Mouse (Mus musculus) midbrain, postnatal 0 days (tissue): ENCODE measurements around the gene Dcaf17. TPM values are rescaled to one million over a fixed set of nuclear protein-coding genes. Genes with fewer than 3 reads are reported as not detected.

ENCODE experiments used
- ATAC-seq: fragments of 200-750 bp; cut with Nextera tagmentation; 2 replicates; pipeline ENCODE4 v1.8.0; 2017; ENCODE audit warnings: moderate number of reproducible peaks, mild to moderate bottlenecking, moderate TSS enrichment, moderate library complexity; ENCODE audit not compliant: low FRiP score
- DNase-seq: peaks from one replicate; pipeline ENCODE4 v3.0.0-alpha.2; 2015; ENCODE audit warnings: low spot score
- H3K27ac ChIP-seq: fragments of 300-500 bp; sonication (generic); 2 replicates; pipeline ENCODE4 v1.5.1; 2014; ENCODE audit warnings: low read depth, mild to moderate bottlenecking, low read length, mixed read lengths
- H3K27me3 ChIP-seq: fragments of 300-500 bp; sonication (generic); 2 replicates; pipeline ENCODE4 v1.6.1; 2014; ENCODE audit warnings: low read length, control low read depth, mixed read lengths; ENCODE audit not compliant: insufficient read depth
- H3K36me3 ChIP-seq: fragments of 300-500 bp; sonication (generic); 2 replicates; pipeline ENCODE4 v1.6.1; 2014; ENCODE audit warnings: low read length, control low read depth, mixed read lengths; ENCODE audit not compliant: insufficient read depth
- H3K4me1 ChIP-seq: fragments of 300-500 bp; sonication (generic); 2 replicates; pipeline ENCODE4 v1.6.1; 2014; ENCODE audit warnings: mild to moderate bottlenecking, control low read depth, antibody characterized with exemption, low read length, mixed read lengths; ENCODE audit not compliant: insufficient read depth
- H3K4me2 ChIP-seq: fragments of 300-500 bp; sonication (generic); 2 replicates; pipeline ENCODE4 v1.6.1; 2014; ENCODE audit warnings: low read depth, mild to moderate bottlenecking, low read length, mixed read lengths; ENCODE audit not compliant: poor library complexity, severe bottlenecking
- H3K4me3 ChIP-seq: fragments of 300-500 bp; sonication (generic); 2 replicates; pipeline ENCODE4 v1.5.1; 2014; ENCODE audit warnings: low read depth, mild to moderate bottlenecking, low read length, moderate library complexity
- H3K9ac ChIP-seq: fragments of 300-500 bp; sonication (generic); replicated peaks from 2 replicates; pipeline ENCODE4 v1.6.1; 2014; ENCODE audit warnings: mild to moderate bottlenecking, low read length, moderate library complexity, mixed read lengths; ENCODE audit not compliant: poor library complexity, severe bottlenecking
- H3K9me3 ChIP-seq: fragments of 300-500 bp; sonication (generic); 2 replicates; pipeline ENCODE4 v1.6.1; 2016; ENCODE audit warnings: low read length, control low read depth
- CTCF ChIP-seq: IDR thresholded peaks from 2 replicates; pipeline ENCODE4 v1.5.1; 2016; ENCODE audit warnings: antibody characterized with exemption, mild to moderate bottlenecking
- WGBS: fragments of 180-500 bp; shearing (Covaris S2); extraction: QIAGEN DNeasy Blood & Tissue Kit; methylation state at CpG from one replicate; pipeline ENCODE4 v1.1.7; 2014; 5-methylcytosine and 5-hydroxymethylcytosine counted together
- polyA plus RNA-seq: library from polyadenylated mRNA; unstranded; fragments of >200 nt; fragmentation: Nextera tagmentation; extraction: Ambion mirVana; gene quantifications from 2 replicates; pipeline ENCODE4 v1.2.1, GENCODE M21; 2015
- total RNA-seq: library from RNA; depleted of rRNA; stranded (reverse); fragments of >200 nt; gene quantifications from 2 replicates; pipeline ENCODE4 v1.2.3, GENCODE M21; 2014

Dcaf17 gene
- total and polyA plus RNA-seq, 2 experiments from 2014 or later: 10.6 to 23.6 TPM

- no peak for TF ChIP-seq CTCF
- H3K27me3 ChIP-seq: no peaks in the 10 kb centered on the region
- H3K4me2 ChIP-seq: no peak overlapping the region
- no peak overlapping the region for H3K4me3 ChIP-seq
- no peak overlapping the region for H3K27ac ChIP-seq
- H3K36me3 ChIP-seq: no peaks in the 10 kb centered on the region
- no peaks in the 10 kb centered on the region for H3K9me3 ChIP-seq
- ATAC-seq (no peak), DNase-seq (no peak)
- WGBS: 79% methylated on average over 2 of the region's 2 CpGs
- H3K4me1 ChIP-seq: peaks cover 5% of the 10 kb centered on the region; the same call in 1 of the 2 replicates
- no peak overlapping the region for H3K9ac ChIP-seq
Observed at GRCm38 (mm10) chr2:71030663-71031062, 24.5 kb upstream of the Dcaf17 start.

- WGBS: 55% methylated on average over 18 of the region's 18 CpGs
- no peak for TF ChIP-seq CTCF
- Histone ChIP-seq H3K4me1 (peaks cover 5% of the 10 kb centered on the region; the same call in 1 of the 2 replicates), H3K27me3 (no peaks in the 10 kb centered on the region), H3K27ac (no peak overlapping the region), H3K9me3 (no peaks in the 10 kb centered on the region), H3K4me3 (no peak overlapping the region), H3K9ac (no peak overlapping the region), H3K36me3 (no peaks in the 10 kb centered on the region), H3K4me2 (0 out of 2 replicates have a peak overlapping the region, but pooled peaks have one; percentile 20)
- ATAC-seq (no peak), DNase-seq (no peak)
Observed at GRCm38 (mm10) chr2:71031973-71032794, 22.9 kb upstream of the Dcaf17 start.

GRCm38 (mm10) chr2:71033014-71033413 lies 22.1 kb upstream of the Dcaf17 start:
- no peak for TF ChIP-seq CTCF
- 90% methylated on average over 4 of the region's 4 CpGs for WGBS

GRCm38 (mm10) chr2:71033987-71034386 lies 21.1 kb upstream of the Dcaf17 start:
- 33% methylated on average over 8 of the region's 8 CpGs for WGBS
- TF ChIP-seq CTCF: no peak
- Histone ChIP-seq H3K36me3 (no peaks in the 10 kb centered on the region), H3K27ac (no peak overlapping the region), H3K4me1 (peaks cover 5% of the 10 kb centered on the region; the same call in 1 of the 2 replicates), H3K9me3 (no peaks in the 10 kb centered on the region), H3K27me3 (no peaks in the 10 kb centered on the region), H3K4me3 (no peak overlapping the region), H3K9ac (no peak overlapping the region), H3K4me2 (no peak overlapping the region)
- DNase-seq (no peak), ATAC-seq (no peak)

More at GRCm38 (mm10) chr2:71033014-71033413, 22.1 kb upstream of the Dcaf17 start:
- Histone ChIP-seq H3K27me3 (no peaks in the 10 kb centered on the region), H3K4me2 (no peak overlapping the region), H3K4me3 (no peak overlapping the region), H3K9me3 (no peaks in the 10 kb centered on the region), H3K4me1 (peaks cover 5% of the 10 kb centered on the region; the same call in 1 of the 2 replicates), H3K36me3 (no peaks in the 10 kb centered on the region), H3K27ac (no peak overlapping the region), H3K9ac (no peak overlapping the region)
- DNase-seq (no peak), ATAC-seq (no peak)

- Histone ChIP-seq H3K4me3 (no peak overlapping the region), H3K9ac (no peak overlapping the region), H3K9me3 (no peaks in the 10 kb centered on the region), H3K27me3 (no peaks in the 10 kb centered on the region), H3K27ac (no peak overlapping the region), H3K36me3 (no peaks in the 10 kb centered on the region), H3K4me2 (no peak overlapping the region), H3K4me1 (peaks cover 5% of the 10 kb centered on the region; the same call in 1 of the 2 replicates)
- no peak for TF ChIP-seq CTCF
- DNase-seq: no peak
- 91% methylated on average over 6 of the region's 6 CpGs for WGBS
- no peak for ATAC-seq
Observed at GRCm38 (mm10) chr2:71037447-71037846, 17.7 kb upstream of the Dcaf17 start.

- no peaks in the 10 kb centered on the region for H3K27me3 ChIP-seq
- TF ChIP-seq CTCF: peak; percentile 90
- H3K27ac ChIP-seq: no peak overlapping the region
- H3K9me3 ChIP-seq: no peaks in the 10 kb centered on the region
- no peak overlapping the region; the same call in 1 of the 2 replicates for H3K4me2 ChIP-seq
- H3K9ac ChIP-seq: no peak overlapping the region
- H3K4me1 ChIP-seq: no peaks in the 10 kb centered on the region
- no peak overlapping the region for H3K4me3 ChIP-seq
- no peak for ATAC-seq
- WGBS: 45% methylated on average over 11 of the region's 11 CpGs
- no peaks in the 10 kb centered on the region for H3K36me3 ChIP-seq
- peak; percentile 86 for DNase-seq
Observed at GRCm38 (mm10) chr2:71039522-71040121, 15.5 kb upstream of the Dcaf17 start.
